Mouse (Mus musculus) testis, postnatal 14 days (tissue): Measurements from ENCODE around the gene Ctps2.
A peak's percentile ranks its signal among the peaks of the same experiment; 100 is the strongest.

Experiments used
- DNase-seq: peaks from one replicate; pipeline ENCODE4 v3.0.0; 2021; ENCODE audit warnings: low spot score

Gene Ctps2

GRCm38 (mm10) chrX:162976194-162976593, 75.2 kb downstream of the Ctps2 start:
- no peak for DNase-seq

- DNase-seq, result peak; percentile 3
Measured at GRCm38 (mm10) chrX:162986876-162987495, 85.9 kb downstream of the Ctps2 start.

GRCm38 (mm10) chrX:162991396-162991795, 90.4 kb downstream of the Ctps2 start:
- DNase-seq, result no peak

- DNase-seq, result no peak
Measured at GRCm38 (mm10) chrX:162992121-162992520, 91.1 kb downstream of the Ctps2 start.

- no peak for DNase-seq
Measured at GRCm38 (mm10) chrX:163027864-163028263, 126.8 kb downstream of the Ctps2 start.

- DNase-seq, result no peak
Measured at GRCm38 (mm10) chrX:163038767-163039166, 137.7 kb downstream of the Ctps2 start.

GRCm38 (mm10) chrX:163042771-163043170, 141.7 kb downstream of the Ctps2 start:
- DNase-seq, result no peak

- no peak for DNase-seq
Measured at GRCm38 (mm10) chrX:163063936-163064335, 162.9 kb downstream of the Ctps2 start.
